Mouse (Mus musculus): ENCODE data around the gene Nedd9. TPM values are rescaled to one million over a fixed set of nuclear protein-coding genes. Genes with fewer than 3 reads are reported as not detected.
"Not testable (repeated sequence)": the region's sequence is repeated elsewhere in the genome, so short reads cannot be mapped to it uniquely, and the experiment has no call there.

Nedd9 gene
- polyA plus RNA-seq, 1 experiment from 2014 or later, result 77.6 TPM

DNA sequence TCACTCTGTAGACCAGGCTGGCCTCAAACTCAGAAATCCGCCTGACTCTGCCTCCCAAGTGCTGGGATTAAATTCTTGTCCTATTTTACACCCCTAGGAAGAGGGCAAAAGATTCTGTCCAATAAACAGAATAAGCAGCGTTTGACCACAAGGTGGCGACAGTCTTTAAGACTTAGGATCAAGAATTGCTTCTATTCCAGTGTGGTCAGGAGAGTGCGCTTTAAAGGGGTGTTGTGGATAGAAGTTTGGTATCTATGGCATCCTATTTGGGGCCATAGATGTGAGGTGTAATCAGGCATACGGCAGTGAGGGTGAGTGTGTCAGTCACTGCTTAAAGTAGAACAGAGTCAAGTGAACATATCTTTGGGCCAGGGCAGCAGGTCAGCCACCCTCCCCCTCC is 203.9 kb downstream of the Nedd9 start:
- 0 out of 2 replicates have a peak, but pooled peaks have one; percentile 43 for ATAC-seq (ENCODE audit: low read depth)
- H3K4me3 ChIP-seq (ENCODE audit: low read length), result no peak overlapping the region
- WGBS, result 21% methylated on average over 5 of the region's 5 CpGs

DNA sequence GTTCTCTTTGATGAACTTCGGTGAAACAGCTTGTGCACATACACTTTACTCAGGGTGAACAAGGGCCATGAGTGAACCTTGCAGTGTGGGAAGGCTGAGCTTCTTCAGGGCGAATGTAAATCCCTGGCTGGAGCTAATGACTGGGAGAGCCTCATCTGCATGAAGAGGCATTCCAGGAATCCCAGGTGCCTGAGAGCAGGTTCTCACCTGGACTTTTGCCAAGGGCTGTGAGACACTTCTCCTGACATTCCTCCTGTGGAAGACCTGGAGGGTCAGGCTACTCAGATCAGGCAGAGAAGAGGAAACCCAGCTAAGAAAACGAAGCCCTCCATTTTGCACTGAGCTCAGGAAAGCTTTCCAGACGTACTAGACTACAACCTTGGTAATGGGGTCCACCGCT is 206.5 kb downstream of the Nedd9 start:
- ATAC-seq (ENCODE audit: low read depth), result peak; percentile 45
- Histone ChIP-seq H3K36me3 (ENCODE audit: control insufficient read depth, insufficient read depth, low read length) (no peaks in the 10 kb centered on the region), H3K9ac (ENCODE audit: low read length) (no peak overlapping the region), H3K4me1 (replicated peaks; ENCODE audit: control insufficient read depth, insufficient read depth, low read length) (no peaks in the 10 kb centered on the region), H3K27ac (ENCODE audit: low read length) (no peak overlapping the region), H3K4me2 (ENCODE audit: low read depth, low read length) (no peak overlapping the region), H3K9me3 (ENCODE audit: control insufficient read depth, low read length) (no peaks in the 10 kb centered on the region), H3K27me3 (ENCODE audit: control insufficient read depth, insufficient read depth, low read depth, low read length) (no peaks in the 10 kb centered on the region), H3K4me3 (ENCODE audit: low read length) (no peak overlapping the region)
- 54% methylated on average over 5 of the region's 5 CpGs for WGBS

More for the DNA sequence above, 203.9 kb downstream of the Nedd9 start:
- Histone ChIP-seq H3K9ac (ENCODE audit: low read length) (no peak overlapping the region), H3K27ac (ENCODE audit: low read length) (no peak overlapping the region), H3K27me3 (ENCODE audit: control insufficient read depth, insufficient read depth, low read depth, low read length) (no peaks in the 10 kb centered on the region), H3K9me3 (ENCODE audit: control insufficient read depth, low read length) (no peaks in the 10 kb centered on the region), H3K4me2 (ENCODE audit: low read depth, low read length) (no peak overlapping the region), H3K4me1 (replicated peaks; ENCODE audit: control insufficient read depth, insufficient read depth, low read length) (no peaks in the 10 kb centered on the region), H3K36me3 (ENCODE audit: control insufficient read depth, insufficient read depth, low read length) (no peaks in the 10 kb centered on the region)

DNA sequence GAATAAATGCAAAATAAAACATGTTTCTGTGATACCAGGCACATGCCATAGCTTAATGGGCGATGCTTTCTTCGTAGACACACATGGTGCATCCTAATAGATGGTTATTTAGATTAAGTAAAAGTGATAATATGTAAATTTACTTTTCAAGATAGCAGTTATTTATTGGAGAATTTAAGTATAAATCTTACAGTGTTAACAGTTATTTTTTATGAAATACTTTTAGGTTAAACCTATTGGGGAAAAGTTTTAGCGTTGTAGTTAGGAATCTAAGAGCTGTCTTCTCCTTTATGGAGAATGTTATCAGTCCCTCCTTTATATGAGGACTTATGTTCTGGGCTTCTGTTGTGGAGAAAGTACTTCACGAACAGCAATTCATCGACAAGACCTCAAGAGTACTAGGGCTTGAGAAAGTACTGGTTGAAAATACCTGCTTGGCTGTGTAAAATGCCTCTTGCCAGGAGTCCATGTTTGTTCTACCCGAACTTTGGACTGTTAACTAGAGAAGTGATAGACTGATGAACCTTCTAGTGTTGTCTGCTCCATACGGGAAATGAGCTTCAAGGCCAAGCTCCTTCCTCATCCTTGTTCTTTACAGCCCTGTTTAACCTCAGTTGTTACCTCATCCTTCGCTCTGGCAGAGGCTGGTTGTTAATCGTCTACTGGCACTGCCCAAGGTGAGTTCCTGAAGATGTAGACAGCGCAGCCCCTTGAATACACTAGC is 213.1 kb downstream of the Nedd9 start, which contains the start of gene Gm17364:
Gm17364 (minus strand) TSS at position 51 of the 724 bp plus-strand sequence.
- Histone ChIP-seq H3K36me3 (ENCODE audit: control insufficient read depth, insufficient read depth, low read length) (no peaks in the 10 kb centered on the region; the same call in 1 of the 2 replicates), H3K9ac (ENCODE audit: low read length) (no peak within 1 kb of the TSS), H3K27ac (ENCODE audit: low read length) (no peak within 1 kb of the TSS), H3K9me3 (ENCODE audit: control insufficient read depth, low read length) (no peaks in the 10 kb centered on the region), H3K4me2 (ENCODE audit: low read depth, low read length) (no peak within 1 kb of the TSS), H3K4me1 (replicated peaks; ENCODE audit: control insufficient read depth, insufficient read depth, low read length) (no peaks in the 10 kb centered on the region), H3K4me3 (ENCODE audit: low read length) (no peak within 1 kb of the TSS), H3K27me3 (ENCODE audit: control insufficient read depth, insufficient read depth, low read depth, low read length) (no peaks in the 10 kb centered on the region)
- 91% methylated on average over 10 of the region's 10 CpGs for WGBS
- no peak for ATAC-seq (ENCODE audit: low read depth)

DNA sequence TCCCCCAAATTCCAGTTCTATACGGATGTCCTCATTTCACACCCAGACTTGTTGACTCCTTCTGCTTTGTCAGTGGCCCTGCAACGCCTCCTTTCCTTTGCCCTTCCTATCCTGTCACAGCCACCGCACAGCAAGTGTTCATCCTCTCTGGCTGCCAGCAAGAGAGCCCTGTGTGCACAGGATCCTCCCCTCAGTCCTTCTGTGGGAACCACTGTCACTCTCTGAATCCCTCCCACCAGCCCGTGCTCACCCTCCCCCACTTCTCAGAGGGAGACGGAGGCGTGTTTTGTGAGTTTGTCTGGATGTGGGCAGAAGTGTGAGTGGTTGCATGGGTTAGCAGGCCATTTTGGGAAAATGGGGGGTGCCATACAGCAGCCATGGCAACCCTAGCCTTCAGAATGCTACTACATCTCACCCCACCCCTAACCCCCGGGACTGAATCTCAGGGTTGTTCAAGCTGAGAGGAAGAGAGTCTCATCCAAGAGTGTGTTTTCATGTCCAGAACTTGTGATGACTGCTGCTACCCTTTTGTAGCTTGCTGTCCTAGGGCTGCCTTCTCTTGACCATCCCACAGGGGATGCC is 219.2 kb downstream of the Nedd9 start:
- H3K36me3 ChIP-seq (ENCODE audit: control insufficient read depth, insufficient read depth, low read length), result no peaks in the 10 kb centered on the region; the same call in 1 of the 2 replicates
- WGBS, result 33% methylated on average over 7 of the region's 7 CpGs
- H3K4me1 ChIP-seq (replicated peaks; ENCODE audit: control insufficient read depth, insufficient read depth, low read length), result peaks cover 5% of the 10 kb centered on the region
- peaks cover 9% of the 10 kb centered on the region; the same call in 1 of the 2 replicates for H3K9me3 ChIP-seq (ENCODE audit: control insufficient read depth, low read length)
- H3K27me3 ChIP-seq (ENCODE audit: control insufficient read depth, insufficient read depth, low read depth, low read length), result no peaks in the 10 kb centered on the region
- no peak overlapping the region for H3K27ac ChIP-seq (ENCODE audit: low read length)
- no peak overlapping the region for H3K9ac ChIP-seq (ENCODE audit: low read length)
- H3K4me2 ChIP-seq (ENCODE audit: low read depth, low read length), result no peak overlapping the region
- peak; percentile 73 for ATAC-seq (ENCODE audit: low read depth)
- no peak overlapping the region for H3K4me3 ChIP-seq (ENCODE audit: low read length)

DNA sequence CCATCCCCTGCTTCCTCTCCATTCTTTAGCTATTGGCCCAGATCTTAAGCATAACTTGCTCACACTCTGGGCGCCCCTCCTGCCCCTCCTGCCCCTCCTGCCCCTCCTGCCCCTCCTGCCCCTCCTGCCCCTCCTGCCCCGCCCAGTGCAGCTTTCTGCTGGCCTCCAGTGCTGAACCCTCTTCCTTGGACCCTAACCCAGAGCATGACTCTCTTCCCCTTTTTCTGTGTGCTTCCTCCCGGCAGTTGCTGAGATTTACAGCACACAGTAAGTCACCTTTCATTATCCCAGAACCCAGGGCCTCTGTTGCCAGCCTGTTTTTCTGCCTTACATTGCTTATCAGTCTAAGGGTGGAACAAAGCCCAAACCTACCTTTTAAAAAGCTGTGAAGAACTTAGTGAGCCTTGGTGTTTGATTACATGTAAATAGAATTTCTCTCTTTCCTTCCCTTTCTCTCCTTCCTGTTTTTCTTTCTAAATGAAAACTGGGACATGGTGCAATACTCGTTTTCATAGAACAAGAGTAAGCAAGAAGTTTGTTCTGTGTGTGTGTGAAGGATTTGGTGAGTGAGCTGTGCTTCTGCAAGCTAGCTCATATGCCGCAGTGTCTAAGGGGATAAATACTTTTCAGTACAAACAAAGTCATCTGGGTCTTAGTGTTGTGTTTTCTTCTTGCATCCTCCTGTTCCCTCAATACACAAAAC is 223.7 kb downstream of the Nedd9 start:
- peaks cover 5% of the 10 kb centered on the region for H3K4me1 ChIP-seq (replicated peaks; ENCODE audit: control insufficient read depth, insufficient read depth, low read length)
- no peak for ATAC-seq (ENCODE audit: low read depth)
- peaks cover 9% of the 10 kb centered on the region; the same call in 1 of the 2 replicates for H3K9me3 ChIP-seq (ENCODE audit: control insufficient read depth, low read length)
- H3K9ac ChIP-seq (ENCODE audit: low read length), result no peak overlapping the region
- H3K36me3 ChIP-seq (ENCODE audit: control insufficient read depth, insufficient read depth, low read length), result no peaks in the 10 kb centered on the region
- no peaks in the 10 kb centered on the region for H3K27me3 ChIP-seq (ENCODE audit: control insufficient read depth, insufficient read depth, low read depth, low read length)
- H3K4me2 ChIP-seq (ENCODE audit: low read depth, low read length), result no peak overlapping the region
- H3K4me3 ChIP-seq (ENCODE audit: low read length), result no peak overlapping the region
- WGBS, result 71% methylated on average over 5 of the region's 5 CpGs
- no peak overlapping the region for H3K27ac ChIP-seq (ENCODE audit: low read length)

DNA sequence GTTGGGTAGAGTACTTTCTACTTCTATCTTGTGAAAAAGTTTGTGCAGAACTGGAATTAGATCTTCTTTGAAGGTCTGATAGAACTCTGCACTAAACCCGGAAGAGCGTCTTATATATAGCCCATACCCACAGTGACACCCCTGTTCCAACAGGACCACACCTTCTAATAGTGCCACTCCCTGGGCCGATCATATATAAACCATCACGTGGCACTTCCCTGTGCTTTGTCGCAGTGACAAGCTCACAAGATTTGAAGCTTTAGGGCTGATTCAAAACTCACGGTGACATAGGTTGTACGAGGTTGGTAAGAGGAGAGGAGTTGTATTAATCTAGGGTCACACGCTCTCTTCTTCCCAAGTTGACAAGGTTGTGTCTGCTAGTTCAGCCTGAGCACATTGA is 225.5 kb downstream of the Nedd9 start:
- H3K9me3 ChIP-seq (ENCODE audit: control insufficient read depth, low read length); ATAC-seq (ENCODE audit: low read depth); H3K27me3 ChIP-seq (ENCODE audit: control insufficient read depth, insufficient read depth, low read depth, low read length); H3K4me3 ChIP-seq (ENCODE audit: low read length); H3K36me3 ChIP-seq (ENCODE audit: control insufficient read depth, insufficient read depth, low read length); H3K4me1 ChIP-seq (replicated peaks; ENCODE audit: control insufficient read depth, insufficient read depth, low read length); H3K4me2 ChIP-seq (ENCODE audit: low read depth, low read length); H3K9ac ChIP-seq (ENCODE audit: low read length); H3K27ac ChIP-seq (ENCODE audit: low read length): not testable (repeated sequence)
- WGBS, result 91% methylated on average over 8 of the region's 8 CpGs

Other genes starting within 250 kb of the Nedd9 start
- gene Smim13, start 237.5 kb downstream of the Nedd9 start, polyA plus RNA-seq (2015; fragmentation: Nextera tagmentation; extraction: Ambion mirVana), result 12.4 and 13.2 TPM in 2 replicates
- gene Gm17364, start 213.4 kb downstream of the Nedd9 start, polyA plus RNA-seq (2015; fragmentation: Nextera tagmentation; extraction: Ambion mirVana), result not detected in 2 replicates
- 11.0 and 11.1 TPM in 2 replicates for gene Tmem170b, start 118.5 kb upstream of the Nedd9 start, polyA plus RNA-seq (2015; fragmentation: Nextera tagmentation; extraction: Ambion mirVana)